In the genomic region with DNA sequence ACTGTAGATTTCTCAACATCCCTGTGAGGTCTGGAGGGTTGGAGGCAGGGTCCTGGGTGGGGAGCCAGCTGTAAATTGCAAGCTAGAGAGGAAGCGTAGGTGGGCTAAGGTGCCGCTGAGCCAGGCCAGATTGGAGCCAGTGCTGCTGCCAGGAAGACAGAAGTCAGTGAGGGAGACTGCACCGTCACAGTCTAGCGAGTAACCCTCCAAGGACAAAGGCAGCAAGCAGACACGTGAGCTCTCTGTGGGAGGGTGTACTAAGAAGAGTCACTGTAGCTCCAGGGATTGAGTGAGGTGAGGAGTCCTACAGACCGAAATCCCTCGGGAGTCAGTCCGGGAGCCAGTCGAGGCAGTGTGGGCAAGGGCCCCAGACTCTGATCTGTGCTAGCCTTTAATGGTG, we compare ENCODE assay signal across 11 mouse cellular contexts. TPM values are rescaled to one million over a fixed set of nuclear protein-coding genes. Genes with fewer than 3 reads are reported as not detected.
A peak's percentile ranks its signal among the peaks of the same experiment; 100 is the strongest.
DNase-seq lines count a peak whose midpoint lies in the region; ATAC-seq and TF ChIP-seq lines count a peak whose summit lies in the region.
"Had no signal": no experiment of that assay in that cellular context is flagged by ENCODE, and none has a peak within 500 bp of the region (broad histone marks: within the 10 kb centered on the region; RNA-seq: fewer than 3 reads in every experiment).

No protein-coding gene starts in this region.

- no peak for TF ChIP-seq EP300 in liver, postnatal 0 days (IDR thresholded peaks at IDR 0.05; ENCODE audit: low read depth)

- peaks cover 13% of the 10 kb centered on the region for H3K4me1 ChIP-seq in liver, postnatal 0 days (ENCODE audit: insufficient read depth)
- peaks cover 21% of the 10 kb centered on the region for H3K4me1 ChIP-seq in liver, embryonic 11.5 days (replicated peaks; ENCODE audit: control insufficient read depth, insufficient read depth, low read length)
- H3K4me1 ChIP-seq in kidney, embryonic 16.5 days (ENCODE audit: insufficient read depth, low read length): peaks cover 54% of the 10 kb centered on the region

- peaks cover 20% of the 10 kb centered on the region for H3K36me3 ChIP-seq in liver, postnatal 0 days (replicated peaks; ENCODE audit: insufficient read depth, low read length)
- H3K36me3 ChIP-seq in liver, embryonic 11.5 days (ENCODE audit: control insufficient read depth, insufficient read depth, low read length): peaks cover 13% of the 10 kb centered on the region
- peaks cover 31% of the 10 kb centered on the region for H3K36me3 ChIP-seq in kidney, embryonic 16.5 days (ENCODE audit: insufficient read depth, low read length)

- H3K9ac ChIP-seq in liver, postnatal 0 days (replicated peaks): no peak overlapping the region
- no peak overlapping the region for H3K9ac ChIP-seq in liver, embryonic 11.5 days (ENCODE audit: low read depth, low read length)
- H3K9ac ChIP-seq in kidney, embryonic 16.5 days (replicated peaks; ENCODE audit: low read length): peak overlapping the region; percentile 46
- H3K9ac ChIP-seq: stomach, embryonic 15.5 days had no signal

- no peak overlapping the region for H3K4me2 ChIP-seq in liver, postnatal 0 days (ENCODE audit: low read depth, low read length)
- H3K4me2 ChIP-seq in liver, embryonic 11.5 days: no peak overlapping the region
- no peak overlapping the region; the same call in 1 of the 2 replicates for H3K4me2 ChIP-seq in kidney, embryonic 16.5 days (replicated peaks; ENCODE audit: low read depth, low read length)
- H3K4me2 ChIP-seq: limb, embryonic 13.5 days; stomach, embryonic 15.5 days had no signal

- H3K4me3 ChIP-seq in liver, postnatal 0 days (ENCODE audit: low read depth, low read length): no peak overlapping the region
- no peak overlapping the region for H3K4me3 ChIP-seq in liver, embryonic 11.5 days (ENCODE audit: low read depth, low read length)
- H3K4me3 ChIP-seq in kidney, embryonic 16.5 days (ENCODE audit: low read length): no peak overlapping the region
- H3K4me3 ChIP-seq: limb, embryonic 13.5 days; stomach, embryonic 15.5 days had no signal

- WGBS in liver, postnatal 0 days (ENCODE audit: insufficient replicate concordance): 82% methylated on average over 9 of the region's 9 CpGs
- 92% methylated on average over 9 of the region's 9 CpGs for WGBS in liver, embryonic 11.5 days
- whole genome bisulfite sequencing in kidney, embryonic 16.5 days: 45% methylated on average over 9 of the region's 9 CpGs

- H3K9me3 ChIP-seq in liver, postnatal 0 days (ENCODE audit: low read length): peaks cover 3% of the 10 kb centered on the region; the same call in 1 of the 2 replicates
- H3K9me3 ChIP-seq in liver, embryonic 11.5 days (ENCODE audit: control insufficient read depth, low read length): no peaks in the 10 kb centered on the region
- H3K9me3 ChIP-seq in kidney, embryonic 16.5 days (ENCODE audit: low read length): peaks cover 3% of the 10 kb centered on the region
- H3K9me3 ChIP-seq: stomach, embryonic 15.5 days had no signal

- peak; percentile 80 for DNase-seq in adrenal gland, adult 2 months
- no peak for DNase-seq in adrenal gland, adult 18-20 months (ENCODE audit: low spot score in 2 of 2)
- peak; percentile 13 for DNase-seq in liver, postnatal 0 days
- DNase-seq in liver, embryonic 11.5 days (ENCODE audit: low spot score): no peak
- DNase-seq in cerebellum, postnatal 14 days: peak; percentile 49 to 50
- no peak for DNase-seq in frontal cortex, postnatal 14 days (ENCODE audit: low spot score in 2 of 2)
- DNase-seq in Muller cell, postnatal 12 days (ENCODE audit: inconsistent ontology term): no peak
- DNase-seq: retina, postnatal 1 day had no signal

- TF ChIP-seq CTCF in liver, postnatal 0 days (IDR thresholded peaks at IDR 0.05; ENCODE audit: low read depth): no peak

- ATAC-seq in liver, postnatal 0 days: no peak
- no peak for ATAC-seq in liver, embryonic 11.5 days (replicated peaks; ENCODE audit: low FRiP score)
- ATAC-seq in kidney, embryonic 16.5 days (ENCODE audit: low FRiP score, low TSS enrichment): peak; percentile 42

- H3K27ac ChIP-seq in liver, postnatal 0 days (ENCODE audit: low read depth): no peak overlapping the region
- H3K27ac ChIP-seq in liver, embryonic 11.5 days (ENCODE audit: low read depth, low read length): no peak overlapping the region
- peak overlapping the region; percentile 71 for H3K27ac ChIP-seq in kidney, embryonic 16.5 days (ENCODE audit: low read length)
- H3K27ac ChIP-seq: limb, embryonic 13.5 days; stomach, embryonic 15.5 days had no signal

- H3K27me3 ChIP-seq in liver, postnatal 0 days (ENCODE audit: insufficient read depth, low read length): no peaks in the 10 kb centered on the region
- no peaks in the 10 kb centered on the region for H3K27me3 ChIP-seq in liver, embryonic 11.5 days (replicated peaks; ENCODE audit: control insufficient read depth, insufficient read depth, low read length)
- H3K27me3 ChIP-seq in kidney, embryonic 16.5 days (ENCODE audit: insufficient read depth, low read length): no peaks in the 10 kb centered on the region
- H3K27me3 ChIP-seq: limb, embryonic 13.5 days; stomach, embryonic 15.5 days had no signal

RNA-seq across cellular contexts. Expression of gene Mnt, which starts 10.6 kb away (rescaled TPM):
- 10 to 100 TPM; 23.4 to 25.2 TPM for total RNA-seq in adrenal gland, adult 2 months (2021)
- 31.1 and 46.9 TPM in 2 replicates for polyA plus RNA-seq in adrenal gland, adult 2 months (2012; rRNA removed)
- 10 to 100 TPM; 18.3 to 28.9 TPM for total RNA-seq in adrenal gland, adult 18-20 months (2021)
- polyA plus RNA-seq in liver, postnatal 0 days (2015; fragmentation: Nextera tagmentation; extraction: Ambion mirVana): 1.3 and 1.4 TPM in 2 replicates
- 3.5 and 3.9 TPM in 2 replicates for polyA plus RNA-seq in liver, embryonic 11.5 days (2014; fragmentation: Nextera tagmentation; extraction: Ambion mirVana)
- polyA plus RNA-seq in kidney, embryonic 16.5 days (2015; fragmentation: Nextera tagmentation; extraction: Ambion mirVana): 4.7 and 4.8 TPM in 2 replicates

RNA-seq across cellular contexts. Expression of gene Sgsm2, which starts 55.5 kb away (rescaled TPM):
- 10 to 100 TPM; 21.8 to 24.4 TPM for total RNA-seq in adrenal gland, adult 2 months (2021)
- polyA plus RNA-seq in adrenal gland, adult 2 months (2012; rRNA removed): 27.0 and 35.2 TPM in 2 replicates
- 10 to 100 TPM; 15.9 to 27.5 TPM for total RNA-seq in adrenal gland, adult 18-20 months (2021)
- polyA plus RNA-seq in liver, postnatal 0 days (2015; fragmentation: Nextera tagmentation; extraction: Ambion mirVana): 0.79 and 0.87 TPM in 2 replicates
- polyA plus RNA-seq in liver, embryonic 11.5 days (2014; fragmentation: Nextera tagmentation; extraction: Ambion mirVana): 4.2 TPM in 2 replicates
- polyA plus RNA-seq in kidney, embryonic 16.5 days (2015; fragmentation: Nextera tagmentation; extraction: Ambion mirVana): 6.6 and 7.1 TPM in 2 replicates

RNA-seq across cellular contexts. Expression of gene Tsr1, which starts 56.5 kb away (rescaled TPM):
- total RNA-seq in adrenal gland, adult 2 months (2021): 10 to 100 TPM; 35.3 to 39.8 TPM
- 2.2 and 3.8 TPM in 2 replicates for polyA plus RNA-seq in adrenal gland, adult 2 months (2012; rRNA removed)
- 10 to 100 TPM; 46.8 to 57.1 TPM for total RNA-seq in adrenal gland, adult 18-20 months (2021)
- polyA plus RNA-seq in liver, postnatal 0 days (2015; fragmentation: Nextera tagmentation; extraction: Ambion mirVana): 13.4 and 14.7 TPM in 2 replicates
- polyA plus RNA-seq in liver, embryonic 11.5 days (2014; fragmentation: Nextera tagmentation; extraction: Ambion mirVana): 72.4 and 81.3 TPM in 2 replicates
- 50.1 and 50.8 TPM in 2 replicates for polyA plus RNA-seq in kidney, embryonic 16.5 days (2015; fragmentation: Nextera tagmentation; extraction: Ambion mirVana)

Comparison
In these comparisons a context has a peak if more than half of its experiments do, and no peak if none do; other contexts are left out.
1. DNase-seq: peak in adrenal gland, adult 2 months (single experiment), liver, postnatal 0 days (single experiment) and cerebellum, postnatal 14 days (2 of 2); none in adrenal gland, adult 18-20 months (0 of 2), liver, embryonic 11.5 days (single experiment), frontal cortex, postnatal 14 days (0 of 2) and Muller cell, postnatal 12 days (single experiment).